Mouse (Mus musculus) kidney, embryonic 14.5 days (tissue): ENCODE measurements around the gene Gtf2ird1. TPM values are rescaled to one million over a fixed set of nuclear protein-coding genes. Genes with fewer than 3 reads are reported as not detected.

Experiments
- ATAC-seq: fragments of 200-750 bp; cut with Nextera tagmentation; 2 replicates; pipeline ENCODE4 v1.8.0; 2017; ENCODE audit warnings: moderate number of reproducible peaks, mild to moderate bottlenecking, moderate TSS enrichment, moderate library complexity; ENCODE audit not compliant: low FRiP score, low TSS enrichment
- H3K27ac ChIP-seq: fragments of 300-500 bp; sonication (generic); 2 replicates; pipeline ENCODE4 v1.5.1; 2014; ENCODE audit warnings: low read depth, mild to moderate bottlenecking, low read length, moderate library complexity, mixed read lengths
- H3K27me3 ChIP-seq: fragments of 300-500 bp; sonication (generic); 2 replicates; pipeline ENCODE4 v1.6.1; 2014; ENCODE audit warnings: mild to moderate bottlenecking, low read length; ENCODE audit not compliant: control insufficient read depth, insufficient read depth
- H3K36me3 ChIP-seq: fragments of 300-500 bp; sonication (generic); 2 replicates; pipeline ENCODE4 v1.6.1; 2014; ENCODE audit warnings: low read length, mixed read lengths; ENCODE audit not compliant: control insufficient read depth, insufficient read depth
- H3K4me1 ChIP-seq: fragments of 300-500 bp; sonication (generic); 2 replicates; pipeline ENCODE4 v1.6.1; 2014; ENCODE audit warnings: low read length, mixed read lengths; ENCODE audit not compliant: control insufficient read depth, insufficient read depth
- H3K4me2 ChIP-seq: fragments of 300-500 bp; sonication (generic); replicated peaks from 2 replicates; pipeline ENCODE4 v1.6.1; 2014; ENCODE audit warnings: low read depth, mild to moderate bottlenecking, low read length
- H3K4me3 ChIP-seq: fragments of 300-500 bp; sonication (generic); 2 replicates; pipeline ENCODE4 v1.5.1; 2014; ENCODE audit warnings: mild to moderate bottlenecking, low read length
- H3K9ac ChIP-seq: fragments of 300-500 bp; sonication (generic); 2 replicates; pipeline ENCODE4 v1.6.1; 2014; ENCODE audit warnings: low read depth, mild to moderate bottlenecking, low read length, moderate library complexity
- H3K9me3 ChIP-seq: fragments of 300-500 bp; sonication (generic); 2 replicates; pipeline ENCODE4 v1.6.1; 2016; ENCODE audit warnings: low read length; ENCODE audit not compliant: control insufficient read depth
- WGBS: fragments of 180-500 bp; shearing (Covaris S2); extraction: QIAGEN DNeasy Blood & Tissue Kit; methylation state at CpG from one replicate; pipeline ENCODE4 v1.1.7; 2014; 5-methylcytosine and 5-hydroxymethylcytosine counted together
- polyA plus RNA-seq: library from polyadenylated mRNA; unstranded; fragments of >200 nt; fragmentation: Nextera tagmentation; extraction: Ambion mirVana; gene quantifications from 2 replicates; pipeline ENCODE4 v1.2.1, GENCODE M21; 2014

Gene Gtf2ird1
- polyA plus RNA-seq, 1 experiment from 2014 or later, result 84.8 TPM

- Histone ChIP-seq H3K4me2 (no peak overlapping the region), H3K36me3 (peaks cover 23% of the 10 kb centered on the region), H3K27ac (no peak overlapping the region), H3K9me3 (peaks cover 2% of the 10 kb centered on the region; the same call in 1 of the 2 replicates), H3K4me3 (no peak overlapping the region), H3K9ac (no peak overlapping the region), H3K27me3 (no peaks in the 10 kb centered on the region), H3K4me1 (0 out of 2 replicates have a peak, but pooled peaks cover 4% of the 10 kb centered on the region)
- ATAC-seq, result no peak
- WGBS, result 94% methylated on average over 5 of the region's 5 CpGs
Observed at GRCm38 (mm10) chr5:134419700-134420099, 36.8 kb downstream of the Gtf2ird1 start.

GRCm38 (mm10) chr5:134418315-134419074 is 38.0 kb downstream of the Gtf2ird1 start:
- Histone ChIP-seq H3K27ac (no peak overlapping the region; the same call in 1 of the 2 replicates), H3K27me3 (no peaks in the 10 kb centered on the region), H3K4me1 (0 out of 2 replicates have a peak, but pooled peaks cover 4% of the 10 kb centered on the region), H3K9ac (no peak overlapping the region), H3K36me3 (peaks cover 33% of the 10 kb centered on the region), H3K4me3 (no peak overlapping the region), H3K9me3 (peaks cover 2% of the 10 kb centered on the region; the same call in 1 of the 2 replicates), H3K4me2 (no peak overlapping the region)
- WGBS, result 92% methylated on average over 6 of the region's 6 CpGs
- ATAC-seq, result no peak

- H3K27ac ChIP-seq, result no peak overlapping the region
- no peak for ATAC-seq
- peaks cover 82% of the 10 kb centered on the region for H3K36me3 ChIP-seq
- no peaks in the 10 kb centered on the region for H3K4me1 ChIP-seq
- H3K9ac ChIP-seq, result no peak overlapping the region
- H3K4me2 ChIP-seq, result no peak overlapping the region
- no peaks in the 10 kb centered on the region for H3K9me3 ChIP-seq
- no peaks in the 10 kb centered on the region for H3K27me3 ChIP-seq
- WGBS, result 88% methylated on average over 2 of the region's 2 CpGs
- H3K4me3 ChIP-seq, result no peak overlapping the region
Observed at GRCm38 (mm10) chr5:134412341-134412740, 44.2 kb downstream of the Gtf2ird1 start.

- no peak for ATAC-seq
Observed at GRCm38 (mm10) chr5:134410307-134410836, 46.1 kb downstream of the Gtf2ird1 start.

GRCm38 (mm10) chr5:134409606-134410306 is 46.8 kb downstream of the Gtf2ird1 start:
- H3K9ac ChIP-seq, result no peak overlapping the region
- no peak overlapping the region for H3K4me2 ChIP-seq
- H3K36me3 ChIP-seq, result peaks cover 86% of the 10 kb centered on the region
- ATAC-seq, result no peak
- 98% methylated on average over 6 of the region's 6 CpGs for WGBS
- no peak overlapping the region for H3K4me3 ChIP-seq
- no peak overlapping the region for H3K27ac ChIP-seq
- H3K9me3 ChIP-seq, result no peaks in the 10 kb centered on the region
- H3K4me1 ChIP-seq, result no peaks in the 10 kb centered on the region
- no peaks in the 10 kb centered on the region for H3K27me3 ChIP-seq

More at GRCm38 (mm10) chr5:134410307-134410836, 46.1 kb downstream of the Gtf2ird1 start:
- H3K27me3 ChIP-seq, result no peaks in the 10 kb centered on the region
- H3K27ac ChIP-seq, result no peak overlapping the region
- 94% methylated on average over 7 of the region's 7 CpGs for WGBS
- no peaks in the 10 kb centered on the region for H3K4me1 ChIP-seq
- H3K9me3 ChIP-seq, result no peaks in the 10 kb centered on the region
- no peak overlapping the region for H3K4me3 ChIP-seq
- peaks cover 86% of the 10 kb centered on the region for H3K36me3 ChIP-seq
- no peak overlapping the region for H3K4me2 ChIP-seq
- H3K9ac ChIP-seq, result no peak overlapping the region

- 93% methylated on average over 5 of the region's 5 CpGs for WGBS
- H3K36me3 ChIP-seq, result peaks cover 90% of the 10 kb centered on the region
- H3K27ac ChIP-seq, result no peak overlapping the region
- no peaks in the 10 kb centered on the region for H3K4me1 ChIP-seq
- ATAC-seq, result no peak
- no peaks in the 10 kb centered on the region for H3K9me3 ChIP-seq
- no peaks in the 10 kb centered on the region for H3K27me3 ChIP-seq
- no peak overlapping the region for H3K4me2 ChIP-seq
- H3K9ac ChIP-seq, result no peak overlapping the region
- no peak overlapping the region for H3K4me3 ChIP-seq
Observed at GRCm38 (mm10) chr5:134408119-134408518, 48.4 kb downstream of the Gtf2ird1 start.

- H3K36me3 ChIP-seq, result peaks cover 86% of the 10 kb centered on the region
- 94% methylated on average over 18 of the region's 18 CpGs for WGBS
Observed at GRCm38 (mm10) chr5:134401841-134402240, 54.7 kb downstream of the Gtf2ird1 start.

GRCm38 (mm10) chr5:134397434-134398163 is 58.9 kb downstream of the Gtf2ird1 start:
- ATAC-seq, result no peak
- WGBS, result 94% methylated on average over 15 of the region's 15 CpGs
- Histone ChIP-seq H3K9ac (no peak overlapping the region), H3K4me3 (no peak overlapping the region), H3K36me3 (peaks cover 70% of the 10 kb centered on the region), H3K4me1 (no peaks in the 10 kb centered on the region), H3K27ac (no peak overlapping the region), H3K27me3 (no peaks in the 10 kb centered on the region), H3K9me3 (no peaks in the 10 kb centered on the region), H3K4me2 (no peak overlapping the region)

More at GRCm38 (mm10) chr5:134401841-134402240, 54.7 kb downstream of the Gtf2ird1 start:
- no peak overlapping the region for H3K4me3 ChIP-seq
- H3K4me2 ChIP-seq, result no peak overlapping the region
- no peaks in the 10 kb centered on the region for H3K27me3 ChIP-seq
- H3K9me3 ChIP-seq, result no peaks in the 10 kb centered on the region
- H3K4me1 ChIP-seq, result no peaks in the 10 kb centered on the region
- no peak overlapping the region for H3K9ac ChIP-seq
- ATAC-seq, result no peak
- no peak overlapping the region for H3K27ac ChIP-seq
